Comparison of ENCODE assay signal across 21 mouse cellular contexts in genomic region chrX:60182611-60183010, GRCm38 (mm10). TPM values are rescaled to one million over a fixed set of nuclear protein-coding genes. Genes with fewer than 3 reads are reported as not detected.
"Had no signal": no experiment of that assay in that cellular context is flagged by ENCODE, and none has a peak within 500 bp of the region (broad histone marks: within the 10 kb centered on the region; RNA-seq: fewer than 3 reads in every experiment).

No protein-coding gene starts in this region.

- H3K36me3 ChIP-seq: neural tube, embryonic 12.5 days; neural tube, embryonic 13.5 days; neural tube, embryonic 15.5 days; stomach, embryonic 15.5 days had no signal

- H3K27me3 ChIP-seq: neural tube, embryonic 12.5 days; neural tube, embryonic 13.5 days; neural tube, embryonic 15.5 days; stomach, embryonic 15.5 days had no signal

- H3K4me1 ChIP-seq: neural tube, embryonic 12.5 days; neural tube, embryonic 15.5 days had no signal

- H3K9me3 ChIP-seq: neural tube, embryonic 12.5 days; neural tube, embryonic 13.5 days; neural tube, embryonic 15.5 days; stomach, embryonic 15.5 days had no signal

- DNase-seq: retina, postnatal 1 day; right cerebral cortex, adult 18-20 months; right cerebral cortex, postnatal 14 days; right cerebral cortex, postnatal 25 days; right cerebral cortex, postnatal 4 days; spleen, adult 18-20 months; thymus, adult 18-20 months; thymus, adult 2 months; thymus, postnatal 14 days; thymus, postnatal 25 days; thymus, postnatal 36 days had no signal

- H3K4me2 ChIP-seq: neural tube, embryonic 12.5 days; neural tube, embryonic 13.5 days; neural tube, embryonic 15.5 days; stomach, embryonic 15.5 days had no signal

- H3K4me3 ChIP-seq: neural tube, embryonic 12.5 days; neural tube, embryonic 13.5 days; neural tube, embryonic 15.5 days; stomach, embryonic 15.5 days had no signal

- H3K9ac ChIP-seq: neural tube, embryonic 12.5 days; neural tube, embryonic 13.5 days; neural tube, embryonic 15.5 days; stomach, embryonic 15.5 days had no signal

- H3K27ac ChIP-seq: neural tube, embryonic 12.5 days; neural tube, embryonic 13.5 days; neural tube, embryonic 15.5 days; stomach, embryonic 15.5 days; stomach, postnatal 0 days had no signal

RNA-seq across cellular contexts. Expression of gene Mcf2, which starts 3.7 kb away (rescaled TPM):
- total RNA-seq: neutrophil, adult 5-6 weeks had no signal
- polyA plus RNA-seq: small intestine, adult 2 months; stomach, embryonic 14.5 days; stomach, embryonic 16.5 days; thymus, adult 2 months; thymus, postnatal 0 days had no signal
